Mouse (Mus musculus): ENCODE data around the gene Plek2.
"Not testable (repeated sequence)": the region's sequence is repeated elsewhere in the genome, so short reads cannot be mapped to it uniquely, and the experiment has no call there.

The Plek2 gene

DNA sequence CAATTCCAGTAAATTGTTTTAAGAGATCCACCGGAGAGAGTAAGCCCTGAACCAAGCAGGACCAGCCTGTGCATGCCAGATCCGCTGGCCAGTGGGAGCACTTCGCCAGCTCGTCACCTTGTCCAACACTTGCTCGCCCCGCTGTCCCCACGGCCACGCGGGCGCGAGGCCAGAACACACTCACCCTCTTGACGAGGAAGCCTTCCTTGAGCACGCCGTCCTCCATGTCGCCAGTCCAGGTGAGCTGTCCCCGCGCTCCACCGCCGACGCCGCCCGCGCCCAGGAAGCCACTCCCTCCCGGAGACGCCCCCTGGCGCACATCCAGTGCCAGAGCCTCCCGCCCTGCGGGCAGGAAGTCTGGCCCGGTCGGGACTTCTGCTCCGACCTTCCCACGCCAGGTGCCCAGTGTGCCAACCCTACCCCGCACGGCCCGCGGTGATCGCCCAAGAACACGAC is at the start of gene Plek2:
Gene Plek2 (minus strand): TSS at position 258 of the 456 bp plus-strand sequence.
- DNase-seq (ENCODE audit: low read depth, low spot score), result peak; percentile 53

DNA sequence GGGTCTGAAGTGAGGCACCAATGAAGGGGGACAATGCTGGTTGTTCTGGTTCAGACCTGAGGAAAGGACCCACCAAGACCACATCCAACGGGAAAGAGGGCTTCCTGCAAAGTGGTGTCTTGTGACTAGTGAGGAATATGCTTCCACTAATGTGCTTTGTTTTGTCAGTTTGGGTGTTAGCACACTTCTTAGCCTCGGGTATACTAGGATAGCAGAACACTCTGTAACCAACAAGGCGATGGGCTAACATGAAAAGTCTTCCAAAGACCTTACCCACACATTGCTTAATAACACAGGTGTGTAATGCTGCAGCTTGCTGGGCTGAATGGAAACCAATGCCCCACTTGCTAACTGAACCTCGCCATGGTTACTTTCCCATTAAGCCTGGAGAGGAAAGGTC is 49.6 kb upstream of the Plek2 start:
- DNase-seq (ENCODE audit: low read depth, low spot score), result no peak

DNA sequence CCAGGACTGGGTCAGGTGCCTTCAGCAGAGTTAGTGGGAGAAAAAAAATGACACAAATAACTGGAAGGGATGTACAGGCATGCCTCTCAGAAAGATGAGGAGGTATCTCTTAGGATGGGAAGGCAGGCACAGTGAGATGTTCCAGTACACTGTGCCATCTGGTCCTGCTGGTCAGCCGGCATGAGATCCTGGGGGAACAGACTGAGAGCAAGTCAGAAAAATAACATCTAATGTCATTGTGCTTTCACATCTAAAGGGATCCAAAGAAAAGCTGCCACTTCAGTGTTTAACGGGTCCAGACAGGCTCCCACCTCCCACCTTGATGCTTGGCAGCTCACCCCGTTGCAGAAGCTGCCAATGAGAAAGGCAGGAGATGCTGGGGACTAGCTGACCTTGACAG is 45.7 kb upstream of the Plek2 start:
- DNase-seq (ENCODE audit: low read depth, low spot score), result no peak

DNA sequence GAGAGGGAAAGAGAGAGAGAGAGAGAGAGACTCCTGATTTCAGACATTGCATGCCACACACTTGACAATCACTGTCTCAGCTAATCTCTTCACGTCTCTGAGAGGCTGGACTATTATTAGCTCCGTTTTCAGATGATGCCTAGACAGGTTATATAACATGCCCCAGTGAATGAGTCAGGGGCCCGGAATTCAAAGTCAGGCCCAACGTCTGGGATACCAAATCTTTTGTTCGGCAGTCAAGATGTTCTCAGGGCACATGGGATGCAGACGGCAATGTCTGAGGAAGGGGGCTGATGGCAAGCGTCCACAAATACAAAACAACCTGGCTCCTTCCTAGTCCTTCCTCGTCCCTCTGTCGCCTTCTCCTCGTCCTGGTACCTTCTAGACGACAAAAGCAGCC is 45.3 kb upstream of the Plek2 start:
- no peak for DNase-seq (ENCODE audit: low read depth, low spot score)

DNA sequence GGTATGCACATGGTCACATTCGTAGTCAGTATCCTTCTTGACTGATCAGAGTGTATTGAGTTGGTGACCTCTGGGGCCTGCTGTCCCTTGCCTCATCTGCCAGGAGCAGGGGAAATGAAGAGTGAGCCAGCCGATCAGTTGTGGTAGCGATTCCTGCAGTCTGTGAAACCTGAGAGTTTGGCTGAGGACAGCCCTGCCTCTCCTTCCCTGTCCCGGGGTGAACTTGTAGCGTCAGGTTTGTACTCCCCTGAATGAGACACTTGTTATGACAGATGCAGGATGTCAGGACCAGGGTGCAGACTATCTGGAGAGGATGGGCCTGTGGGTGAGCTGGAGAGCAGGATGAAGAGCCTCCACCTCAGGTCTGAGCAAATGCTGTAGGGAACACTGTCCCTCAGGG is 40.9 kb upstream of the Plek2 start:
- DNase-seq (ENCODE audit: low read depth, low spot score), result no peak

DNA sequence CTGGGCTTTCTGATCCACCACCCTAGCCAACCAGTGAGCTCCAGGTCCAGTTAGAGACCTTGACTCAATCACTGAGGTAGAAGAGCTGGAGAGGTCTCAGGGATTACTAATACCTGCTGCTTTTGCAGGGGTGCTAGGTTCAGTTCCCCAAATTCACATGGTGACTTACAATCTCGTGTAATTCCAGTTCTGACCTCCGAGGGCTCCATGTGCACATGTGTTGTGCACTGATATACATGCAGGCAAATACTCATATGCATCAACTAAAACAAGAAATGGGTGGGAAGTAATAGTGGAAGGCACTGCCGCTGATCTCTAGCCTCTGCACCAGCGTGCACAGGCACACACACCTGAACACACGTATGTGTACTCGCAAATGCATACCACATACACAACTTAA is 40.4 kb upstream of the Plek2 start:
- no peak for DNase-seq (ENCODE audit: low read depth, low spot score)

DNA sequence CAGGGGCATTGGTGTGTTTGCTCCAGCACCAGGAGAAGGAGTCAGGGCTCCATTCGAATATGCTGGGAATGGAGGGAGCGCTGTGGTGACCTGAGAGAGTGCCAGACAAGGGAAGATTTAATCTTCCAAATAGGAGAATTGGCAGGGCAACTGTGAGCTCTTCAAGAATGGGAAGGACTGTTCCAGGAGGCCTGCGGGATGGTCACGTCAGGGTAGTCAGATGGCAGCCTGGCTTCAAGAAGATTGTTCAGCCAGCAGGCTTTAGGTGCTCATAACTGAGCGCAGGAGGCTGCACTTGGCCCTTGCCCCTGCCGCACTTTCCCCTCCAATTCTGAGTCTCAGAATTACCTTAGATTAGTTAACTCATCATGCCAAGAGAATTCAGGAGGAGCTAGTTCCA is 36.2 kb upstream of the Plek2 start:
- no peak for DNase-seq (ENCODE audit: low read depth, low spot score)

DNA sequence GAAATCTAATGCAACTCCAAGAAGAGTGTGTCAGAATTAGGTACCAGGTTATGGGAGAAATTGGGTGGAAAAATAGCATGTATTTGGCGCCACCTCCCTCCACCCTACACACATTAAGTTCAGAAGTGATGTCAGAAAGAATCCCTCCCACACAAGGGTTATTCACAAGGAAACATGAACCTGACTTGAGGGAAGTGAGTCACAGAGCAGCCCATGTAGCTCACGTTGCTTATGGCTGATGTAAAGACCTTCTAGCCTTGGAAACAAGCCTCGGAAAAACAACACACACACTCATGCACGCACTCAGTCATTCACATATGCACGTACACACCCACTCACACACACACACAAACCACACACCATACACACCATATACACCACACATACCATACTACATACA is 33.3 kb upstream of the Plek2 start:
- no peak for DNase-seq (ENCODE audit: low read depth, low spot score)

DNA sequence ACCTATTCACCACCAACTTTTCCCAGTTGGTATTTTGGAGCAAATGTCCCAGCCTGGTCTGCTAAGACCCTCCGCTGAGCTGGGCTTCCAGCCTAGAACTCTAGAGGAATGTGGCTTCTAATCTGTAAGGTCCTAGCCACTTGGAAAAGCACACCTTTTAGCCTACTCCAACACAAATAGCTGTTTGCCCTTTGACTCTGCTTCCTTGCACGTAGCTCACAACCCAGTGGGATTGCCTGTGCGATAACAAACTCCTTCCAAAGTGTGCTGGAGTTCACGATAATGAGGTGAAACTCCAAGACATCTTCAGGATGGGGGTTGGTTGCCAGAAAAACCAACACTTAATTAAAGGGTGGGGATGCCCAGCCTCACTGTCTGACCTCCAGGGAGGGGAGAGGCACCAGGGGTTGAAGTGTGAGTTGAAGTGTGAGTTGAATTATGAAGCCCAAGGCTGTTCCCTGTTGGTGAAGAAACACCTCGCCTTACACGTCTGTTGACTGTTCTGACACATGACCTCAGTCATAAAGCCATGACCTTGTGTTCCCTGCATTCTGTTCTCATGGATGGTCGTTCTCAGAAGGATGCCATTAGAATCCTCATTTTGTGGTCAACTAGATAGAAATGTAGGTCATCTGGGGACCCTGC is 32.8 kb upstream of the Plek2 start:
- DNase-seq (ENCODE audit: low read depth, low spot score), result no peak

DNA sequence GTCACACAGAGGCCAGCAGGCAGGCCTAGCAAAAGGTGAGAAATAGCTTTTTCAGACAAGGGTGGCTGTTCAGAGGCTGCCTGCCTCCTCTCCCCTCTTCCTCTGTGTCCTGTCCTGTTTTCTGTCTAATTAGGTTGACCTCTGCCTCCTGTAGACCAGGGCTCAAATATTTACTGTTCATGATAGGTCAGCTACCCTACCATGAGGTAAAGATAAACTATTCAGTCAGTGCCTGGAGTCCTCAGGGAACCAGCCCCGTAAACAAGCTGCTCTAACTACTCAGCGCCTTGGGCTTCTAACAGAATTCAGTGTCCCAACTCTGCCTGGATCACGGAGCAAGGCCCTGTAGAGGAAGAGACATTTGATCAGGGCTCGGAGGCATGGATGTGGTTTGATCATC is 29.7 kb upstream of the Plek2 start:
- no peak for DNase-seq (ENCODE audit: low read depth, low spot score)

DNA sequence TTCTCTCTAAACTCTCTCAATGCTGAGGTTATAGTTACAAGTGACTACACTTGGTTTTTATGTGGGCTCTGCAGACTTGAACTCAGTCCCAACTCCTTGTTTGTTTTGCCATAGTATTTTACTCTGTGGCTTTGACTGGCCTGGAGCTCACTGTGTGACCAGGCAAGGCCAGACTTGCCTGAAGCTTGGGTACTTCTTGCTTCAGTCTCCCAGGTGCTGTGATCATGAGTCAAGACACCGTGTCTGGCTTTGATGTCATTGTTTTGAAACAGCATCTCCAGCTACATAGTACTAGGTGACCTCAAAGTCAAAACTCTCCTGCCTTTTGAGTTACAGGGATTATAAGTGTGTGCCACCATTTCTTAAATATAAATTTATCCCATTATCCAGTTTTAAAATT is 23.1 kb upstream of the Plek2 start:
- DNase-seq (ENCODE audit: low read depth, low spot score), result no peak

DNA sequence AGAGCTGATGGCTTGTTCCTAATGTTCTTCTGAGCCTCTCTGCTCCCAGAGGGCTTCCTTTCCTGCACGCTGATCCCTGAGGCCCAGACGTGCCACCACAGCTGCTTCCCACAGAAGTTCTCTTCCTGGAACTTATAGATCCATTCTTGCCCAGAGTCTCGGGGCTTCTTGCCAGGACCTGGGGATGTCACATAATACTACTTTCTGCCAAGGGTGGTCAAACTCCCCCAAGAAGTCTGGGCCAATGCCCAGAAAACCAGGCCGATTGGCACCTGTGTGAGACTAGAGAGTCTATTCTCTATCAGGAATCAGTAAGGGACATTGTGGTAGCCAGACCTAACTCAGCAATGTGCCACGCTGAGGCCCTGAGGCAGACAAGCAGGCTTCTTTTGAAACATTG is 20.5 kb upstream of the Plek2 start:
- no peak for DNase-seq (ENCODE audit: low read depth, low spot score)

DNA sequence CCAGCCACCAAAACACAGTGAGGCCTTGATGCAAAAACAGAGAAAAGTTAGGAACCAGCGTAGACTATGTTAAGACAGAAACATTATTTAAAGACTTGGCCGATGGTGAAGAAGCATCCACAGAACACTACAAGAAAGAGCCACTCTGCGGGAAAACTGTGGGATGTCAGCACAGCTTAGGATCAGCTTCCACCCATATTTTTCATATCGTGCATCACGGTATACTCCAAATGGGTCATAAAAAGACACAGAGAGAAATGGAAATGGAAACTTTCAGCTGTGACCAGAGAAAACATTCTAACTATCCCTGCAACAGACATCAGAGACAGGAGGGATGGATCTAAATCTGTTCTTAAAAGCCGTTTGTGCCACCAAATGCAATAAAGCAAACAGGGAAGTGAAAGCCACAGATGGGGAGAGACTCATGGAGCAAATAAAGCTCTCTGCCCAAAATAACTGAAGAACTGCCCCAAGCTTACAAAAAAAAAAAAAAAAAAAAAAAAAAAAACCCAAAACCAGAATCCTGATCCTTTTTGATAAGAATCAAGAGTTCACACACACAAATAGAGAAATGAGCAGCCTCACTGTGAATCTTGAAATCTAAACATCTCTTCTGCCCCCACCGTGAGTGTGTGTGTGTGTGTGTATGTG is 16.9 kb upstream of the Plek2 start:
- no peak for DNase-seq (ENCODE audit: low read depth, low spot score)

DNA sequence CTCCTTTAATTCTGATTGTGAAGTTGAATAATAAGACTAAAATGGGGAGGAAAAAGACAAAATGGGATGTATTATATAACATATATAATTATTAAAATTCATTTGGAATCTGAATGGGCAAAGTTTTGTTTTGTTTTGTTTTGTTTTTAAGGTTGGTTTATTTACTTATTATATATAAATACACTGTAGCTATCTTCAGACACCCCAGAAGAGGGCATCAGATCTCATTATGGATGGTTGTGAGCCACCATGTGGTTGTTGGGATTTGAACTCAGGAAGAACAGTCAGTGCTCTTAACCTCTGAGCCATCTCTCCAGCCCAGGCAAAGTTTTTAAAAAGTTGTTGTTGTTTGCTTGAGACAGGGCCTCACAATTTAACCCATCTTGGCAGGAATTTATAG is 16.2 kb upstream of the Plek2 start:
- DNase-seq (ENCODE audit: low read depth, low spot score), result not testable (repeated sequence)

DNA sequence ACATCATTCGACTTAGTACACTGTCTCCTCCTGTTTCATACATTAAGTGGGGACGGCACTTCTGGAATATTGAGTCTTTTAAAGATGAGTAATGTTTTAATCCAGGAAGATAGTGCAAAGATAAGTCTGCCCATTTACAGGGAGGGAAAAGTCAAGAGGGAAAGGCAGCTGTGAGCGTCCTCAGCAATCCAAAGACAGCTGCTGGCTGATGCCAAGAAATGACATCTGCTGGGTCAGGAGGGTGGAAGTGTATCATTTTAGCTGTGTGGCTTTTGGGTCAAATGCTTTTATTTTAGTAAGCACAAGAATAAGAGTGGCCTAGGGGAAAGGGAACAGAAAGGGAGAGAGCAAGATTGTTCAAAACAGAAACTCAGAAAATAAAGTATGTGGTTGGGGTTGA is 15.3 kb upstream of the Plek2 start:
- DNase-seq (ENCODE audit: low read depth, low spot score), result no peak

DNA sequence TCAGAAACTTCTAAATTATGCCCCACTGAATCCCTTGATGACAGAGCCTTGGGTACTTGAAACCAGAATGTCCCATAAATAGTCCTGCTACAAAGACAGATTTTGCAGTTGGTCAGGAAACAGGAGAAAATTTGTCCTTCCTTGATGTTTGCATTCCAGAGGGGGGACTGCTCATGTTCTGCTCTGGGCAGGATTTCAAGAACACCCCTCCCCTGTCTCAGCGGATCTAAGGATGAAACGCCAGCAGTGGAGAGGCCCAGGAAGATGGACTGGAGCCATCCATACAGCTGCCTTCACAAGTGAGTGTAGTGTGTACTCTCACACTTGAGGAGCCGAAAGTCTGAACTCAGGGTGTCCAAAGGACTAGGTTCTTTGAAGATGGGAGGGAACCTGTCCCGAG is 14.7 kb upstream of the Plek2 start:
- no peak for DNase-seq (ENCODE audit: low read depth, low spot score)

DNA sequence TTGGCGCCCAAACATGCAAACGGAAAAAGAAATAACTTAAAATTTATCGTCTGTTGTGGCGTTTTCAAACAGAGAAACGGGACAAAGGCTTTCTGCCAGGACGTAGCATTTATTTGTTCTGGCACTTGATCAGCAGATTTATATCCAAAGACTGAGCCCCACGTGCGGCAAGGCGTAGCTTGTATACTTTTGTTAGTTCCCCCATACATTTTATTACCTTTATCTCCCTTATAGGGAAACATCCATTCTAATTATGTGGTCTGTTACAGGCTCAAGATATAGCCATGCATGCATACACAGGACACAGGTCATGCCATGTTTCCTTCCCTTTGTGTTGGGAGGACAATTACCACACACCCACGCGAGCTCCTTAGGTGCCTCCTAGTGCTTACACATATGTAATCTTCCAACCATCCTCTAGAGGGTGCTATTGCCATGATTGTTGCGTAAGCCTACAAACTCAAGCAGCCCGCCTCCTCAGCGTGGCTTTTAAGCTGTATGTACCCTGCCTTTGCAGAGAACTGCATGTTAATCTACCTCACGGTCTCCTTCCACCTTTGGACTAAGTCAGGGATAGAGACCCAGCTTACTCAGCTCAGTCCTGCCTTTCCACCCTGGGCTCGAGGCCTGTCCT is 12.4 kb upstream of the Plek2 start:
- peak; percentile 76 for DNase-seq (ENCODE audit: low read depth, low spot score)

DNA sequence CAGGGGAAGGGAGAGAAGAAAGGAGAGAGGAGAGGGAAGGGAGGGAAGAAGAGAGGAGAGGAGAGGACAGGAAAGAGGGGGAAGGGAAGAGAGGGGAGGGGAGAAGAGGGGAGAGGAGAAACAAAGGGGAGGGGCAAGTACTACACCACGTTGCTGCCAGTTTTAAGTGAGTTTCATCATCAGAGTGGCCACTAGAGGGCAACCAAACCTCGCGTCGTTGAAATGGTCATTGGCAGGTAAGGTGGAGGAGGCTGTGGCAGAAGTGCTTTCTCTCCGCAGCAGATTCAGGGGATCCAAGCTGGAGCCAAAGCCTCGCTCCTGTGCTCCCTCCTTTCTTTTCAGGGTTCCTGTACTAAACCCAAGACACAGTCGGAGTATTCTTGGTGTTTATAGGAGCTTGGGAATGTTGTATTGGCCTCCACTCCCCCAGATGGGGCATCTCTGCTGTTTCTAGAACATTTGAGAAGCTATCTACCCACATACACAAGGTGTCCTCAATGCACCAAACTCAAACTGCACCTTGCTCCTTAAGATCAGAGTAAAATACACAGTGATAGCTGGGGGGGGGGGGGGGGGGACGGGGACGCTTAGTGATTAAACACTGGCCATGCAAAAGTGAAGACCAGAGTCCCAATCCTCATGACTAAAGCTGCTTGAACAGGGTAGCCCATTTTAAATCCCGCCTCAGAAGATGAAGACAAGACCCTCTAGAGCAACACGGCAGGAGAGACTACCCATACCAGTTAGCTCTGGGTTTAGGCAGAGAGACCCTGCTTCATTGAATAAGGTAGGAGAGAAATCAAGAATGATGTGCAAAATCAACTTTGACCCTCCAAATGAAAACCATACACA is 11.7 kb upstream of the Plek2 start:
- peak; percentile 89 for DNase-seq (ENCODE audit: low read depth, low spot score)

DNA sequence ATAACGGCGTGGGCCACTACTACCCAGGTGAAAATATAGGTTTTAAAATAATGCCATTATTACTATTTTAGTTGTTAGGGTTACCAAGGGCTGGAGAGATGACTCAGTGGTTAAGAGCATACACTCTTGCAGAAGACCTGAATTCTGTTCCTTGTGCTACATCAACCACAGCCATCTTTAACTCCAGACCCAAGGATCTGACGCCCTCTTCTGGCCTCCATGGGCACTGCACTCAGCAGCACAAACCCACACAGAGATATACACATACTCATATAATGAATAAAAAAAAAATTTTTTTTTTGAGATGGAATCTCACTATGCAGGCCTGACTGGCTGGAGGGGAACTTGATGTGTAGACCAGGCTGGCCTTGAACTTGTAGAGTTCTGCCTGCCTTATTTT is 9.5 kb upstream of the Plek2 start:
- no peak for DNase-seq (ENCODE audit: low read depth, low spot score)

DNA sequence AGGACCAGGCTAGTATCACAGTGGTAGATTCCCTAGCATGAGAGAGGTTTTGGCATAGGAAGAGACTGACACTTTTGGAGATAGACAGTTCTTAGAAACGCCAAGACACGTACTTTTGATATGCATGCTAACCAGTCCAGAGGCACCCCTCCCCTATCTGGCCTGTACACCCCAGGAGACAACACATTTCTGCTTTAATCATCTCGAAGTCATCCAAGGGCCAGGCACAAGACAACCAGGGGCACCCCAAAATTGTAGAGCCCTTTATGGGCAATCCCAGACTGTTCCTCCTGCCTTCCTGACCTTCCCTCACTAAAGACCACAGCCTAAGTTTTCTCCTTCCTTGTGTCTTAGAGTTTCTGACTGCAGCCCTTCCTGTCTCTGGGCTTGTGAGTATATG is 8.8 kb upstream of the Plek2 start:
- DNase-seq (ENCODE audit: low read depth, low spot score), result no peak

DNA sequence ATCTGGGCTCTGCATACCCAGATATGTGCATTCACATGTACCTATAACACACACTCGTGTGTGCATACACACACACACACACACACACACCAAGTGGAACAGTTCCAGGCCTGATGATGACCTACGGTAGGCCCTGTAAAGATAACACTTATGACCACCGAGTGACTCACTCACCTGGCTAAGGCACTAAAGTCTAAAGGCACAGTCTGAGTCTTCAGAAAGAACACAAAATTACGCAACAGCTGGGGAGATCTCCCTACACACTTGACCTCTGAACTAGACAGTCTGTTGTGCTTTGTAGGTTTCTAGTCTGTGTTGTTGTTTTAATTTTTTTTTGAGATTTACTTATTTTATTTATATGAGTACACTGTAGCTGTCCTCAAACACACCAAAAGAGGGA is 7.7 kb upstream of the Plek2 start:
- no peak for DNase-seq (ENCODE audit: low read depth, low spot score)

DNA sequence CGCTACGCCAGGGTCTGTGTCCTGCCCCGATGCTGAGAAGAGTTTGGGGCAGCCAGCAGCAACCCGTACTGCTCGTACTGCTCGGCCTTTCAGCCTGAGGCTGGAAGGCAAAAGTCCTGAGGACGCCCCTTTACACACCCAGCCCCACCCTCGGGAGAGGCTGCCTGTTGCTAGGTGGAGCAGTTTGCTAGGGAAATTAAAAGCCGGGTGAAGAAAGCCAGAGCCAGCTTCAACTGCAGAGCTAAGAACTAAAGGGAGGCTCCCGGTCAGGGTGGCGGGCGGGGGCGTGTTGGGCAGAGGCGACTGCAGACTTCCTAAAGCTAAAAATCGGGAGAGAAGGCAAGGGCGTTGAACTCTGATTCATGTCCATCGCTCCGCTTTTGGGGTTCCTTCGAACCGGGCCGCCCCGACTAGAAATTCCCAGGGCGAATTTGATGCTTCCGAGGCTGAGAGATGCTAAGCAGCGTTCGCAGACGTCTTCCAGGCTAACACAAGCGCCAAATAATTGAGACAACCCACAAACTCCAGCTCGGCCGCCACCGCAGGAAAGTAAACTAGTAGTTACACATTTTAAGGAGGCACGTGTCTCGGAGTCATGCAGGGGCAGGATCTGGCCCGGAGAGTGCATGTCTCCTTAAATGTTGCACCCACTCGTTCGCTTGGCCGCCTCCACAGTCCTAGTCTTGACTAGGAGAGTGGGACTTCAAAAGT is 5.1 kb upstream of the Plek2 start:
- peak; percentile 23 for DNase-seq (ENCODE audit: low read depth, low spot score)
